Mouse (Mus musculus): ENCODE data around the gene Myog. TPM values are rescaled to one million over a fixed set of nuclear protein-coding genes. Genes with fewer than 3 reads are reported as not detected.

Myog gene
- polyA plus RNA-seq, 1 experiment from 2014 or later, result not detected

DNA sequence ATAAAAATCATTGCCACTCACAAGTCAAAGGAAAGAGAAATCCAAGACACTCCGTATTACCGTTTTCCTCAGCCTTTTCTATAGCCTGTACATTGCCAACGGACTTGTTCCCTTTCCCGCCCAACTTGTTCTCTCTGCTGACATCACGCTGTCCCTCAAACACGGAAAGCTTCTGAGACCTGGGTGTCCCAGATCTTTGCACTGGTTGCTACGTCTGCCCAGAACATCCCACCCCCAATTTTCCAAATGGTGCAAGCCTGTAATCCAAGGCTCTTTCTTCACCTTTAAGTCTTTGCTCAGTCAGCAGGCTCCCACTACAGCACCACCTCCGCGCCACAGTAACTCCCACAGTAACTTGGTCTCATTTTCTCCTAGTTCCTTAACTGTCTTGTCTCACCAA lies 15.2 kb downstream of the Myog start:
- no peak for DNase-seq
- Histone ChIP-seq H3K9ac (replicated peaks; ENCODE audit: low read length) (no peak overlapping the region), H3K4me1 (ENCODE audit: control insufficient read depth, insufficient read depth, low read length) (peaks cover 8% of the 10 kb centered on the region; the same call in 1 of the 2 replicates), H3K9me3 (ENCODE audit: control insufficient read depth, low read length) (no peaks in the 10 kb centered on the region), H3K36me3 (ENCODE audit: control insufficient read depth, insufficient read depth, low read length) (no peaks in the 10 kb centered on the region), H3K27ac (replicated peaks; ENCODE audit: low read depth, low read length) (no peak overlapping the region), H3K4me3 (replicated peaks; ENCODE audit: low read depth, low read length) (no peak overlapping the region), H3K27me3 (ENCODE audit: control insufficient read depth, insufficient read depth, low read length) (peaks cover 10% of the 10 kb centered on the region; the same call in 1 of the 2 replicates), H3K4me2 (ENCODE audit: low read length) (no peak overlapping the region)
- 97% methylated on average over 9 of the region's 9 CpGs for WGBS
- ATAC-seq (ENCODE audit: low FRiP score, low TSS enrichment), result no peak

DNA sequence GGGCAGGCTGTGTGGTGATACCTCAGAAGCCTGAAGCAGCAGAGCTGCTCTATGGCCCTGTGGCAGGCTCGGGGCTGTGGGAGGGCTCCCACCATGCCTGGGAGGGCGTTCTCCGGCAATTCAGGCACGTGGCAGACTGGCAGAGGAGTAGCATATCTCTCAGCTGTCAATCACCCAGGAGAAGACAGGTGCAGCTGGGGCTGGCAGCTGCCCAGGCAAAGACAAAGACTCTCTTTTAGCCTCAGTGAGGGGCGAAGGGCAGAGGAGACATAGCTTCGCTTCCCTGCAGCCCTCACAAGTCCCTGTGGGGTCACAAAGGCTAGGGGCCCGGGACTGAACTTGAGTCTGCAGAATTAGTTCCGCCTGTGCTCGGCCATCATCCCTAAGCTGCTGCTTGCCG lies 17.6 kb downstream of the Myog start:
- DNase-seq (peak; percentile 9), ATAC-seq (ENCODE audit: low FRiP score, low TSS enrichment) (no peak)
- H3K4me2 ChIP-seq (ENCODE audit: low read length), result no peak overlapping the region
- no peaks in the 10 kb centered on the region for H3K27me3 ChIP-seq (ENCODE audit: control insufficient read depth, insufficient read depth, low read length)
- 18% methylated on average over 10 of the region's 10 CpGs for WGBS
- no peak overlapping the region for H3K4me3 ChIP-seq (replicated peaks; ENCODE audit: low read depth, low read length)
- H3K9me3 ChIP-seq (ENCODE audit: control insufficient read depth, low read length), result no peaks in the 10 kb centered on the region
- peaks cover 8% of the 10 kb centered on the region; the same call in 1 of the 2 replicates for H3K4me1 ChIP-seq (ENCODE audit: control insufficient read depth, insufficient read depth, low read length)
- no peak overlapping the region for H3K9ac ChIP-seq (replicated peaks; ENCODE audit: low read length)
- H3K36me3 ChIP-seq (ENCODE audit: control insufficient read depth, insufficient read depth, low read length), result no peaks in the 10 kb centered on the region
- H3K27ac ChIP-seq (replicated peaks; ENCODE audit: low read depth, low read length), result no peak overlapping the region

DNA sequence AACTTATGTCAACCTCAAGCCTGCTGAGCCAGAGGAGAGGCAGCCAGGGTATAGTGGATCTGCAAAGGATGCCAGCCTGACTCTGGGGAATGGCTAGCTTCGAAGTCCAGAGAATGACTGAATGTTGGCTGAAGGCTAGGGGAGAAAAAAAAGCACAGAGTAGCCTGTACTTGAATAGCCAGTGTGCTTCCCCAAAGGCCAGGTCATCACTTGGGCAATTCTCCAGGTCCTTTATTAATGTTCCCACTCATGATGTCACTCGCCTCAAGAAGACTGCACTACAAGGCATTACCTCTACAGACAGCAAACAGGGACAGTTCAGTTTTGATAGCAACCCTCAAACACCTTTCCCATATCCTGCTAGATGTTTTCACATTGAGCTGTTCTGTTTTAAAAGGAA lies 20.5 kb downstream of the Myog start:
- WGBS, result 89% methylated on average over 2 of the region's 2 CpGs
- Histone ChIP-seq H3K9me3 (ENCODE audit: control insufficient read depth, low read length) (no peaks in the 10 kb centered on the region), H3K27ac (replicated peaks; ENCODE audit: low read depth, low read length) (no peak overlapping the region), H3K4me1 (ENCODE audit: control insufficient read depth, insufficient read depth, low read length) (no peaks in the 10 kb centered on the region), H3K9ac (replicated peaks; ENCODE audit: low read length) (no peak overlapping the region), H3K4me2 (ENCODE audit: low read length) (no peak overlapping the region), H3K27me3 (ENCODE audit: control insufficient read depth, insufficient read depth, low read length) (no peaks in the 10 kb centered on the region), H3K4me3 (replicated peaks; ENCODE audit: low read depth, low read length) (no peak overlapping the region), H3K36me3 (ENCODE audit: control insufficient read depth, insufficient read depth, low read length) (no peaks in the 10 kb centered on the region)
- ATAC-seq (ENCODE audit: low FRiP score, low TSS enrichment), result no peak
- no peak for DNase-seq

DNA sequence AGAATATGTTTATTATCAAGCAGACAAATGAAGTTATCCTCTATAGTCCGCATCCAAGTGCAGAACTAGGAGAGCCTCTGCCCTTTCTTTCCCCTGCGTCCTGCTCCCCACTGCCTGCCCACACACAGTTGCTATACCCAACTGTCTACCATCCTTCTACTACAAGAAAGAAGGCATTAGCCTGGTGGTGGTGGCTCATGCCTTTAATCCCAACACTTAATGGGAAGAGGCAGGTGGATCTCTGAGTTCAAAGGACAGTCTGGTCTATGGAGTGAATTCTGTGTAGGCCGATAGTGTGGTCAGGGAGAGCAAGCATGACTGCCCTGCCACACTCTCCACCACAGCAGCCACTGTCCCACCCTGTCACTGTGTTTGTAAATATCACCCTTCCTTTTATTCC lies 20.9 kb downstream of the Myog start:
- H3K4me1 ChIP-seq (ENCODE audit: control insufficient read depth, insufficient read depth, low read length), result no peaks in the 10 kb centered on the region
- no peaks in the 10 kb centered on the region for H3K27me3 ChIP-seq (ENCODE audit: control insufficient read depth, insufficient read depth, low read length)
- DNase-seq, result no peak
- H3K36me3 ChIP-seq (ENCODE audit: control insufficient read depth, insufficient read depth, low read length), result no peaks in the 10 kb centered on the region
- H3K27ac ChIP-seq (replicated peaks; ENCODE audit: low read depth, low read length), result no peak overlapping the region
- no peak for ATAC-seq (ENCODE audit: low FRiP score, low TSS enrichment)
- H3K9ac ChIP-seq (replicated peaks; ENCODE audit: low read length), result no peak overlapping the region
- H3K4me3 ChIP-seq (replicated peaks; ENCODE audit: low read depth, low read length), result no peak overlapping the region
- WGBS, result 92% methylated on average over 3 of the region's 3 CpGs
- no peaks in the 10 kb centered on the region for H3K9me3 ChIP-seq (ENCODE audit: control insufficient read depth, low read length)
- H3K4me2 ChIP-seq (ENCODE audit: low read length), result no peak overlapping the region

DNA sequence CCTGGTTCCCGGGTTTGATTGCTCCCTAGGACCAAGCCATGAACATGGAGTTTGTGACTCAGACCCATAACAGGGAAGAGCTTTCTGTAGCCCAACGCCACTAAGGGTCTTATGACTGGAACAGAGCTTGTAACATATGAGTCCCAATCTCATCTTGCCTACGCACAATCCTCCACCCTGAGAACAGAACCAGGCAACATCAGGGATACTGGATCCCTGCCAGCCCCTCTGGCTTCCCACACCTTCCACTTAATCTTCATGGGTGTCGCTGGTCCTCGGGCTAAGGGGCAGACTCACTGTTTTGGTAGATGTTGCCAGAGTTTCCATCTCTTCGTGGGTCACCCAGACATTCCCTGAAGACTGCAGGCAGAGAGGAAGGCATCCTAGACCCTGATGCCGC lies 22.0 kb downstream of the Myog start:
- no peak overlapping the region for H3K9ac ChIP-seq (replicated peaks; ENCODE audit: low read length)
- H3K4me1 ChIP-seq (ENCODE audit: control insufficient read depth, insufficient read depth, low read length), result no peaks in the 10 kb centered on the region
- 94% methylated on average over 7 of the region's 7 CpGs for WGBS
- no peaks in the 10 kb centered on the region for H3K9me3 ChIP-seq (ENCODE audit: control insufficient read depth, low read length)
- DNase-seq (no peak), ATAC-seq (ENCODE audit: low FRiP score, low TSS enrichment) (no peak)
- H3K27ac ChIP-seq (replicated peaks; ENCODE audit: low read depth, low read length), result no peak overlapping the region
- H3K27me3 ChIP-seq (ENCODE audit: control insufficient read depth, insufficient read depth, low read length), result no peaks in the 10 kb centered on the region
- H3K36me3 ChIP-seq (ENCODE audit: control insufficient read depth, insufficient read depth, low read length), result 0 out of 2 replicates have a peak, but pooled peaks cover 2% of the 10 kb centered on the region
- H3K4me2 ChIP-seq (ENCODE audit: low read length), result no peak overlapping the region
- no peak overlapping the region for H3K4me3 ChIP-seq (replicated peaks; ENCODE audit: low read depth, low read length)

DNA sequence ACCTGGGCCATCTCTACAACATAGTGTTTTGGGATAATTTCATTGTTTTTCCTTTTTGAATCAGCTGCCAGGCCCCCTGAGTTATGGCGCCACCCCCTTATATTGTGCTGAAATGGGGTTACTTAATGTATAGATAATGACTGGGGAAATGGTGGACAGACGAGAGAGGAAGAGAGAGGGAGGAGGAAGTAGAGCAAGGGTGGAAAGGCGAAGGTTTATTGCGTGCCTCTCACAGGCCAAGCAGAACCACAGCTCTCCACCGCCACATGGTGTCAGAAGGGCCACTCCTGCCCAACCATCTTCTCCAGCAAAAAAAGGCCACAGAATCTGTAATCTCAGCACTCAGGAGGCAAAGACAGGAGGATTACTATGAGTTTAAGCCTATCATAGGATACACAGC lies 25.4 kb downstream of the Myog start:
- 0 out of 2 replicates have a peak, but pooled peaks cover 2% of the 10 kb centered on the region for H3K36me3 ChIP-seq (ENCODE audit: control insufficient read depth, insufficient read depth, low read length)
- H3K4me3 ChIP-seq (replicated peaks; ENCODE audit: low read depth, low read length), result no peak overlapping the region
- no peaks in the 10 kb centered on the region for H3K27me3 ChIP-seq (ENCODE audit: control insufficient read depth, insufficient read depth, low read length)
- 90% methylated on average over 5 of the region's 5 CpGs for WGBS
- no peak overlapping the region for H3K27ac ChIP-seq (replicated peaks; ENCODE audit: low read depth, low read length)
- no peaks in the 10 kb centered on the region; the same call in 1 of the 2 replicates for H3K4me1 ChIP-seq (ENCODE audit: control insufficient read depth, insufficient read depth, low read length)
- no peaks in the 10 kb centered on the region for H3K9me3 ChIP-seq (ENCODE audit: control insufficient read depth, low read length)
- DNase-seq (no peak), ATAC-seq (ENCODE audit: low FRiP score, low TSS enrichment) (no peak)
- H3K9ac ChIP-seq (replicated peaks; ENCODE audit: low read length), result no peak overlapping the region
- H3K4me2 ChIP-seq (ENCODE audit: low read length), result no peak overlapping the region

DNA sequence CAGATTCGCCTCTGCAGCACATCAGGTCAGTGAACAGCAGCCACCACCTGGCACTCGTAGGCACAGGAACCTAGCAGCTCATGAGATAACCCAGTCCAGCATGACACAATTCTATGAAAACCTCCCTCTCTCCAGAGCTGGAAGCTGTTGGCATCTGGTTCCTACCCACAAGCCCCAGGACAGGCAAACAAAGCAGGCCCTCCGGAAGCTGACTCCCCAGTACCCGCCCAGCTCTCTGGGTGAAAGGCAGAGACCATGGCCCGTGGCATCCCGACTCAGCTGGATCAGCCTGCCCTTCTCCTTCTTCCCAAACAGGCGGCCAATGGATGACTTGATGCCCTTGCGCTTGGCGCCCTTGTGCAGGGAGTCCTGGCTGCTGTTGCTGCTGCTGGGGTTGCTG lies 26.6 kb downstream of the Myog start:
- Histone ChIP-seq H3K4me1 (ENCODE audit: control insufficient read depth, insufficient read depth, low read length) (peaks cover 7% of the 10 kb centered on the region), H3K4me2 (ENCODE audit: low read length) (no peak overlapping the region), H3K27me3 (ENCODE audit: control insufficient read depth, insufficient read depth, low read length) (no peaks in the 10 kb centered on the region), H3K4me3 (replicated peaks; ENCODE audit: low read depth, low read length) (no peak overlapping the region), H3K27ac (replicated peaks; ENCODE audit: low read depth, low read length) (no peak overlapping the region), H3K9ac (replicated peaks; ENCODE audit: low read length) (no peak overlapping the region), H3K9me3 (ENCODE audit: control insufficient read depth, low read length) (no peaks in the 10 kb centered on the region), H3K36me3 (ENCODE audit: control insufficient read depth, insufficient read depth, low read length) (0 out of 2 replicates have a peak, but pooled peaks cover 2% of the 10 kb centered on the region)
- ATAC-seq (ENCODE audit: low FRiP score, low TSS enrichment), result no peak
- DNase-seq, result no peak
- WGBS, result 88% methylated on average over 9 of the region's 9 CpGs

DNA sequence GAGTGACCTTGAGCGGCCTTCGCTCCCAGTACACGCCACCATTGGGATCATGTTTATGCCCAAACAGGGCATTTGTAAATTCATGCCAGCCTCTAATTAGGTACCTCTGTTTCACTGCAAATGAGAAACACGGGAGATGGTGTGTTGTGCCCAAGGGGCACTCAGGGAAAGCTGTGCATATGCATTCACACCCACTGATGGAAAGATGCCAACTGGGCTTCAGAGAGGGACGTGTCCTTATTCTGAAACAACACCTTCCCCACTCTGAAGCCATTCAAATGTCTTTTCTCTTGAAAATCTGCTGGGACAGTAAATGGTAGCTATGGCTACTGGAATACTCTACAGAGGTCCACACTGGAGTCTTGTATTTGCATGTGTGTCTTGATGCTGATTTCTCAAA lies 28.5 kb downstream of the Myog start:
- WGBS, result 79% methylated on average over 5 of the region's 5 CpGs
- ATAC-seq (ENCODE audit: low FRiP score, low TSS enrichment), result no peak
- Histone ChIP-seq H3K27me3 (ENCODE audit: control insufficient read depth, insufficient read depth, low read length) (no peaks in the 10 kb centered on the region), H3K4me2 (ENCODE audit: low read length) (no peak overlapping the region), H3K9me3 (ENCODE audit: control insufficient read depth, low read length) (no peaks in the 10 kb centered on the region), H3K4me3 (replicated peaks; ENCODE audit: low read depth, low read length) (no peak overlapping the region), H3K4me1 (ENCODE audit: control insufficient read depth, insufficient read depth, low read length) (peaks cover 7% of the 10 kb centered on the region), H3K9ac (replicated peaks; ENCODE audit: low read length) (no peak overlapping the region), H3K36me3 (ENCODE audit: control insufficient read depth, insufficient read depth, low read length) (0 out of 2 replicates have a peak, but pooled peaks cover 2% of the 10 kb centered on the region), H3K27ac (replicated peaks; ENCODE audit: low read depth, low read length) (no peak overlapping the region)
- DNase-seq, result no peak

DNA sequence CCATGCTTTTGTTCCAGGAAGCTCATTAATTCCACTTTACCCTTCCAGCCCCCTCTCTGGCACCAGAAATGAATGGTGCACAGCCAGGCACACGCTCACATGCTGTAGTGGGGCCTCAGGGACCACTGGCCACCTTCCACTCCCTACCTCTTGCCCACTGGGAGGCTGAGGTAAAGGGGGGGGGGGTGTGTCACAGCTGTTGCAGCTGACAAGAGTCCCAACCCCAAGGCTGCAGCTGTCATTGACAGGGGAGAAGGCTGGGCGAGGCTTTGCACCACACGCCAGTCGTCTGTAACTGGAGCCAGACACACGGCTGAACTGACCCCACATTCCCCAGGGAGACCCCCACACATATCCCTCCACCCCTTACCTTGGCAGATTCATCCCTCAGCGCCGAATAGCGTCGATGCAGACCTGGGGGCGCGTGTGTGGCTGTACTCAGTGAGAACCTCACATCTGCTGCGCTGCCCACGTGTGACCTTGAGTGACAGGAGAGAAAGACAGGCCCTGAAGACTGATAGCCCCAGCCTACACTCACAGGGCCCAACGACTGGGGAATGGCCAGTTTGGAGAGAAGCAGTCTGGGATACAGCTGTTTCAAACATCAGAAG lies 31.0 kb downstream of the Myog start:
- Histone ChIP-seq H3K4me3 (replicated peaks; ENCODE audit: low read depth, low read length) (no peak overlapping the region), H3K4me1 (ENCODE audit: control insufficient read depth, insufficient read depth, low read length) (peaks cover 7% of the 10 kb centered on the region), H3K27me3 (ENCODE audit: control insufficient read depth, insufficient read depth, low read length) (no peaks in the 10 kb centered on the region), H3K9ac (replicated peaks; ENCODE audit: low read length) (no peak overlapping the region), H3K27ac (replicated peaks; ENCODE audit: low read depth, low read length) (no peak overlapping the region), H3K4me2 (ENCODE audit: low read length) (no peak overlapping the region), H3K9me3 (ENCODE audit: control insufficient read depth, low read length) (no peaks in the 10 kb centered on the region), H3K36me3 (ENCODE audit: control insufficient read depth, insufficient read depth, low read length) (0 out of 2 replicates have a peak, but pooled peaks cover 2% of the 10 kb centered on the region)
- peak; percentile 24 for DNase-seq
- peak; percentile 70; the same call in 1 of the 2 replicates for ATAC-seq (ENCODE audit: low FRiP score, low TSS enrichment)
- WGBS, result 55% methylated on average over 14 of the region's 14 CpGs
